Mouse (Mus musculus): Measurements from ENCODE around the gene Tex52. TPM values are rescaled to one million over a fixed set of nuclear protein-coding genes. Genes with fewer than 3 reads are reported as not detected.

Tex52 gene
- polyA plus RNA-seq (2015; fragmentation: Nextera tagmentation; extraction: Ambion mirVana) = not detected in 2 replicates

- WGBS = 56% methylated on average over 6 of the region's 6 CpGs
- no peak for ATAC-seq
- Histone ChIP-seq H3K4me3 (ENCODE audit: low read depth, low read length) (no peak within 1 kb of the TSS), H3K27me3 (replicated peaks; ENCODE audit: control insufficient read depth, insufficient read depth, low read length) (no peaks in the 10 kb centered on the region), H3K4me2 (replicated peaks; ENCODE audit: low read depth) (no peak within 1 kb of the TSS), H3K9ac (ENCODE audit: low read depth, low read length) (no peak within 1 kb of the TSS), H3K4me1 (replicated peaks; ENCODE audit: control insufficient read depth, insufficient read depth, low read length) (no peaks in the 10 kb centered on the region), H3K36me3 (ENCODE audit: control insufficient read depth, insufficient read depth) (peaks cover 41% of the 10 kb centered on the region), H3K27ac (ENCODE audit: low read depth, low read length) (no peak within 1 kb of the TSS), H3K9me3 (ENCODE audit: control insufficient read depth) (no peaks in the 10 kb centered on the region)
- no peak for TF ChIP-seq CTCF (IDR thresholded peaks at IDR 0.05; ENCODE audit: low read depth)
Observed at GRCm38 (mm10) chr6:128375192-128375591, at the start of gene Tex52, which contains the start of gene Gm44596. TSS of gene Tex52 (plus strand) at chr6:128375456. TSS of gene Gm44596 (plus strand) at chr6:128375503.

- WGBS = 21% methylated on average over 12 of the region's 12 CpGs
- peak; percentile 49; the same call in 1 of the 2 replicates for ATAC-seq
Observed at GRCm38 (mm10) chr6:128334397-128335124, 40.7 kb upstream of the Tex52 start.

GRCm38 (mm10) chr6:128337467-128337866, 37.8 kb upstream of the Tex52 start:
- Histone ChIP-seq H3K27me3 (replicated peaks; ENCODE audit: control insufficient read depth, insufficient read depth, low read length) (no peaks in the 10 kb centered on the region), H3K4me1 (replicated peaks; ENCODE audit: control insufficient read depth, insufficient read depth, low read length) (no peaks in the 10 kb centered on the region), H3K27ac (ENCODE audit: low read depth, low read length) (no peak overlapping the region), H3K9ac (ENCODE audit: low read depth, low read length) (no peak overlapping the region), H3K36me3 (ENCODE audit: control insufficient read depth, insufficient read depth) (0 out of 2 replicates have a peak, but pooled peaks cover 4% of the 10 kb centered on the region), H3K4me2 (replicated peaks; ENCODE audit: low read depth) (no peak overlapping the region), H3K9me3 (ENCODE audit: control insufficient read depth) (no peaks in the 10 kb centered on the region), H3K4me3 (ENCODE audit: low read depth, low read length) (no peak overlapping the region)
- WGBS = 54% methylated on average over 7 of the region's 7 CpGs
- no peak for ATAC-seq
- TF ChIP-seq CTCF (IDR thresholded peaks at IDR 0.05; ENCODE audit: low read depth) = no peak

More at GRCm38 (mm10) chr6:128334397-128335124, 40.7 kb upstream of the Tex52 start:
- H3K4me2 ChIP-seq (replicated peaks; ENCODE audit: low read depth) = no peak overlapping the region
- no peaks in the 10 kb centered on the region for H3K9me3 ChIP-seq (ENCODE audit: control insufficient read depth)
- H3K27me3 ChIP-seq (replicated peaks; ENCODE audit: control insufficient read depth, insufficient read depth, low read length) = no peaks in the 10 kb centered on the region
- H3K27ac ChIP-seq (ENCODE audit: low read depth, low read length) = no peak overlapping the region
- peaks cover 11% of the 10 kb centered on the region for H3K36me3 ChIP-seq (ENCODE audit: control insufficient read depth, insufficient read depth)
- no peaks in the 10 kb centered on the region for H3K4me1 ChIP-seq (replicated peaks; ENCODE audit: control insufficient read depth, insufficient read depth, low read length)
- peak; percentile 83 for TF ChIP-seq CTCF (IDR thresholded peaks at IDR 0.05; ENCODE audit: low read depth)
- no peak overlapping the region for H3K4me3 ChIP-seq (ENCODE audit: low read depth, low read length)
- no peak overlapping the region for H3K9ac ChIP-seq (ENCODE audit: low read depth, low read length)

GRCm38 (mm10) chr6:128338876-128339275, 36.4 kb upstream of the Tex52 start:
- no peak overlapping the region for H3K4me2 ChIP-seq (replicated peaks; ENCODE audit: low read depth)
- H3K27ac ChIP-seq (ENCODE audit: low read depth, low read length) = no peak overlapping the region
- H3K9me3 ChIP-seq (ENCODE audit: control insufficient read depth) = no peaks in the 10 kb centered on the region
- H3K4me3 ChIP-seq (ENCODE audit: low read depth, low read length) = no peak overlapping the region
- no peak for TF ChIP-seq CTCF (IDR thresholded peaks at IDR 0.05; ENCODE audit: low read depth)
- H3K27me3 ChIP-seq (replicated peaks; ENCODE audit: control insufficient read depth, insufficient read depth, low read length) = no peaks in the 10 kb centered on the region
- H3K4me1 ChIP-seq (replicated peaks; ENCODE audit: control insufficient read depth, insufficient read depth, low read length) = no peaks in the 10 kb centered on the region
- no peaks in the 10 kb centered on the region for H3K36me3 ChIP-seq (ENCODE audit: control insufficient read depth, insufficient read depth)
- WGBS = 42% methylated on average over 5 of the region's 5 CpGs
- no peak for ATAC-seq
- no peak overlapping the region for H3K9ac ChIP-seq (ENCODE audit: low read depth, low read length)

GRCm38 (mm10) chr6:128341956-128342723, 33.1 kb upstream of the Tex52 start:
- ATAC-seq = no peak
- H3K4me2 ChIP-seq (replicated peaks; ENCODE audit: low read depth) = no peak overlapping the region
- H3K4me3 ChIP-seq (ENCODE audit: low read depth, low read length) = no peak overlapping the region
- WGBS = 84% methylated on average over 11 of the region's 11 CpGs
- no peaks in the 10 kb centered on the region for H3K4me1 ChIP-seq (replicated peaks; ENCODE audit: control insufficient read depth, insufficient read depth, low read length)
- H3K27me3 ChIP-seq (replicated peaks; ENCODE audit: control insufficient read depth, insufficient read depth, low read length) = no peaks in the 10 kb centered on the region
- no peaks in the 10 kb centered on the region for H3K9me3 ChIP-seq (ENCODE audit: control insufficient read depth)
- no peaks in the 10 kb centered on the region for H3K36me3 ChIP-seq (ENCODE audit: control insufficient read depth, insufficient read depth)
- TF ChIP-seq CTCF (IDR thresholded peaks at IDR 0.05; ENCODE audit: low read depth) = no peak
- no peak overlapping the region for H3K9ac ChIP-seq (ENCODE audit: low read depth, low read length)
- H3K27ac ChIP-seq (ENCODE audit: low read depth, low read length) = no peak overlapping the region

- no peak overlapping the region for H3K9ac ChIP-seq (ENCODE audit: low read depth, low read length)
- no peak overlapping the region for H3K4me2 ChIP-seq (replicated peaks; ENCODE audit: low read depth)
- H3K27ac ChIP-seq (ENCODE audit: low read depth, low read length) = no peak overlapping the region
- no peak overlapping the region for H3K4me3 ChIP-seq (ENCODE audit: low read depth, low read length)
- no peak for ATAC-seq
- no peaks in the 10 kb centered on the region for H3K27me3 ChIP-seq (replicated peaks; ENCODE audit: control insufficient read depth, insufficient read depth, low read length)
- no peaks in the 10 kb centered on the region for H3K9me3 ChIP-seq (ENCODE audit: control insufficient read depth)
- no peaks in the 10 kb centered on the region for H3K36me3 ChIP-seq (ENCODE audit: control insufficient read depth, insufficient read depth)
- no peak for TF ChIP-seq CTCF (IDR thresholded peaks at IDR 0.05; ENCODE audit: low read depth)
- no peaks in the 10 kb centered on the region for H3K4me1 ChIP-seq (replicated peaks; ENCODE audit: control insufficient read depth, insufficient read depth, low read length)
- WGBS = 85% methylated on average over 10 of the region's 10 CpGs
Observed at GRCm38 (mm10) chr6:128345623-128346022, 29.6 kb upstream of the Tex52 start.
